Mouse (Mus musculus) stomach, embryonic 15.5 days (tissue): ENCODE measurements around the gene Tmem230. TPM values are rescaled to one million over a fixed set of nuclear protein-coding genes. Genes with fewer than 3 reads are reported as not detected.

ENCODE experiments used
- ATAC-seq: fragments of 200-750 bp; cut with Nextera tagmentation; 2 replicates; pipeline ENCODE4 v1.8.0; 2017; ENCODE audit warnings: low read depth, moderate number of reproducible peaks, moderate TSS enrichment; ENCODE audit not compliant: insufficient read depth, low FRiP score
- H3K27ac ChIP-seq: fragments of 300-500 bp; sonication (generic); 2 replicates; pipeline ENCODE4 v1.5.1; 2015; ENCODE audit warnings: mild to moderate bottlenecking, inconsistent platforms
- H3K27me3 ChIP-seq: fragments of 300-500 bp; sonication (generic); replicated peaks from 2 replicates; pipeline ENCODE4 v1.6.1; 2015; ENCODE audit warnings: inconsistent platforms
- H3K36me3 ChIP-seq: fragments of 300-500 bp; sonication (generic); 2 replicates; pipeline ENCODE4 v1.6.1; 2015; ENCODE audit warnings: inconsistent platforms
- H3K4me1 ChIP-seq: fragments of 300-500 bp; sonication (generic); 2 replicates; pipeline ENCODE4 v1.6.1; 2015; ENCODE audit warnings: inconsistent platforms
- H3K4me2 ChIP-seq: fragments of 300-500 bp; sonication (generic); 2 replicates; pipeline ENCODE4 v1.6.1; 2015; ENCODE audit warnings: mild to moderate bottlenecking, inconsistent platforms
- H3K4me3 ChIP-seq: fragments of 300-500 bp; sonication (generic); replicated peaks from 2 replicates; pipeline ENCODE4 v1.5.1; 2015; ENCODE audit warnings: inconsistent platforms
- H3K9ac ChIP-seq: fragments of 300-500 bp; sonication (generic); 2 replicates; pipeline ENCODE4 v1.6.1; 2015; ENCODE audit warnings: inconsistent platforms
- H3K9me3 ChIP-seq: fragments of 300-500 bp; sonication (generic); 2 replicates; pipeline ENCODE4 v1.6.1; 2016; ENCODE audit warnings: inconsistent platforms
- WGBS: fragments of 180-500 bp; shearing (Covaris S2); methylation state at CpG from one replicate; pipeline ENCODE4 v1.1.7; 2015; 5-methylcytosine and 5-hydroxymethylcytosine counted together
- polyA plus RNA-seq: library from polyadenylated mRNA; unstranded; fragments of >200 nt; fragmentation: Nextera tagmentation; extraction: Ambion mirVana; gene quantifications from 2 replicates; pipeline ENCODE4 v1.2.1, GENCODE M21; 2015

The Tmem230 gene
- polyA plus RNA-seq, 1 experiment from 2014 or later: 40.6 TPM

- H3K27ac ChIP-seq: no peak overlapping the region
- no peaks in the 10 kb centered on the region for H3K9me3 ChIP-seq
- no peak for ATAC-seq
- H3K36me3 ChIP-seq: no peaks in the 10 kb centered on the region
- H3K4me2 ChIP-seq: no peak overlapping the region
- H3K4me1 ChIP-seq: no peaks in the 10 kb centered on the region
- 79% methylated on average over 5 of the region's 5 CpGs for WGBS
- H3K4me3 ChIP-seq: no peak overlapping the region
- no peak overlapping the region for H3K9ac ChIP-seq
- no peaks in the 10 kb centered on the region for H3K27me3 ChIP-seq
Measured at GRCm38 (mm10) chr2:132211995-132212656, 35.5 kb downstream of the Tmem230 start.

GRCm38 (mm10) chr2:132210806-132211312, 36.7 kb downstream of the Tmem230 start:
- no peak overlapping the region for H3K27ac ChIP-seq
- no peak overlapping the region for H3K9ac ChIP-seq
- H3K4me2 ChIP-seq: no peak overlapping the region
- H3K27me3 ChIP-seq: no peaks in the 10 kb centered on the region
- H3K4me3 ChIP-seq: no peak overlapping the region
- WGBS: 78% methylated on average over 9 of the region's 9 CpGs
- no peaks in the 10 kb centered on the region for H3K4me1 ChIP-seq
- no peak for ATAC-seq
- no peaks in the 10 kb centered on the region for H3K9me3 ChIP-seq
- no peaks in the 10 kb centered on the region for H3K36me3 ChIP-seq

- H3K4me1 ChIP-seq: no peaks in the 10 kb centered on the region
- no peak overlapping the region for H3K9ac ChIP-seq
- no peak overlapping the region for H3K4me2 ChIP-seq
- H3K27me3 ChIP-seq: no peaks in the 10 kb centered on the region
- H3K9me3 ChIP-seq: no peaks in the 10 kb centered on the region
- no peak for ATAC-seq
- H3K36me3 ChIP-seq: no peaks in the 10 kb centered on the region
- no peak overlapping the region for H3K27ac ChIP-seq
- no peak overlapping the region for H3K4me3 ChIP-seq
- WGBS: 68% methylated on average over 8 of the region's 8 CpGs
Measured at GRCm38 (mm10) chr2:132208246-132208881, 39.2 kb downstream of the Tmem230 start.

- Histone ChIP-seq H3K4me1 (no peaks in the 10 kb centered on the region), H3K36me3 (no peaks in the 10 kb centered on the region), H3K27ac (no peak overlapping the region), H3K27me3 (no peaks in the 10 kb centered on the region), H3K4me3 (no peak overlapping the region), H3K9me3 (no peaks in the 10 kb centered on the region), H3K4me2 (no peak overlapping the region), H3K9ac (no peak overlapping the region)
- peak; percentile 56; the same call in 1 of the 2 replicates for ATAC-seq
- 78% methylated on average over 16 of the region's 16 CpGs for WGBS
Measured at GRCm38 (mm10) chr2:132206316-132206881, 41.2 kb downstream of the Tmem230 start.

GRCm38 (mm10) chr2:132205549-132205948, 42.1 kb downstream of the Tmem230 start:
- no peak overlapping the region for H3K27ac ChIP-seq
- no peak for ATAC-seq
- H3K27me3 ChIP-seq: no peaks in the 10 kb centered on the region
- no peak overlapping the region for H3K4me3 ChIP-seq
- H3K4me1 ChIP-seq: no peaks in the 10 kb centered on the region
- no peak overlapping the region for H3K4me2 ChIP-seq
- no peaks in the 10 kb centered on the region for H3K9me3 ChIP-seq
- H3K36me3 ChIP-seq: no peaks in the 10 kb centered on the region
- 77% methylated on average over 4 of the region's 4 CpGs for WGBS
- no peak overlapping the region for H3K9ac ChIP-seq

- no peak for ATAC-seq
Measured at GRCm38 (mm10) chr2:132203773-132204172, 43.8 kb downstream of the Tmem230 start.

GRCm38 (mm10) chr2:132203186-132203585, 44.4 kb downstream of the Tmem230 start:
- H3K9me3 ChIP-seq: no peaks in the 10 kb centered on the region
- no peaks in the 10 kb centered on the region for H3K4me1 ChIP-seq
- H3K4me2 ChIP-seq: no peak overlapping the region
- H3K27me3 ChIP-seq: no peaks in the 10 kb centered on the region
- no peak overlapping the region for H3K27ac ChIP-seq
- 57% methylated on average over 3 of the region's 3 CpGs for WGBS
- no peak; the same call in 1 of the 2 replicates for ATAC-seq
- no peak overlapping the region for H3K9ac ChIP-seq
- H3K4me3 ChIP-seq: no peak overlapping the region
- H3K36me3 ChIP-seq: no peaks in the 10 kb centered on the region

More at GRCm38 (mm10) chr2:132203773-132204172, 43.8 kb downstream of the Tmem230 start:
- H3K4me3 ChIP-seq: no peak overlapping the region
- H3K9me3 ChIP-seq: no peaks in the 10 kb centered on the region
- H3K4me1 ChIP-seq: no peaks in the 10 kb centered on the region
- no peak overlapping the region for H3K9ac ChIP-seq
- H3K27me3 ChIP-seq: no peaks in the 10 kb centered on the region
- H3K27ac ChIP-seq: no peak overlapping the region
- H3K4me2 ChIP-seq: no peak overlapping the region
- no peaks in the 10 kb centered on the region for H3K36me3 ChIP-seq
- WGBS: 74% methylated on average over 3 of the region's 3 CpGs

- no peak for ATAC-seq
- no peaks in the 10 kb centered on the region for H3K4me1 ChIP-seq
- no peak overlapping the region for H3K4me2 ChIP-seq
- H3K4me3 ChIP-seq: no peak overlapping the region
- H3K9me3 ChIP-seq: no peaks in the 10 kb centered on the region
- no peak overlapping the region for H3K27ac ChIP-seq
- no peaks in the 10 kb centered on the region for H3K27me3 ChIP-seq
- WGBS: 70% methylated on average over 9 of the region's 9 CpGs
- no peak overlapping the region for H3K9ac ChIP-seq
- no peaks in the 10 kb centered on the region for H3K36me3 ChIP-seq
Measured at GRCm38 (mm10) chr2:132198017-132198933, 49.3 kb downstream of the Tmem230 start.

- H3K4me1 ChIP-seq: no peaks in the 10 kb centered on the region
- no peak overlapping the region for H3K9ac ChIP-seq
- no peak overlapping the region for H3K27ac ChIP-seq
- no peaks in the 10 kb centered on the region for H3K27me3 ChIP-seq
- no peak overlapping the region for H3K4me2 ChIP-seq
- no peaks in the 10 kb centered on the region for H3K36me3 ChIP-seq
- 70% methylated on average over 2 of the region's 2 CpGs for WGBS
- no peak for ATAC-seq
- H3K4me3 ChIP-seq: no peak overlapping the region
- no peaks in the 10 kb centered on the region for H3K9me3 ChIP-seq
Measured at GRCm38 (mm10) chr2:132195602-132196001, 52.0 kb downstream of the Tmem230 start.

GRCm38 (mm10) chr2:132190602-132191161, 56.9 kb downstream of the Tmem230 start:
- WGBS: 79% methylated on average over 3 of the region's 3 CpGs
- Histone ChIP-seq H3K9ac (no peak overlapping the region), H3K4me2 (no peak overlapping the region), H3K27me3 (no peaks in the 10 kb centered on the region), H3K36me3 (no peaks in the 10 kb centered on the region), H3K9me3 (no peaks in the 10 kb centered on the region), H3K4me3 (no peak overlapping the region), H3K4me1 (no peaks in the 10 kb centered on the region), H3K27ac (no peak overlapping the region)
- ATAC-seq: no peak
